Comparison of ENCODE assay signal across 1 mouse cellular context in the genomic region with DNA sequence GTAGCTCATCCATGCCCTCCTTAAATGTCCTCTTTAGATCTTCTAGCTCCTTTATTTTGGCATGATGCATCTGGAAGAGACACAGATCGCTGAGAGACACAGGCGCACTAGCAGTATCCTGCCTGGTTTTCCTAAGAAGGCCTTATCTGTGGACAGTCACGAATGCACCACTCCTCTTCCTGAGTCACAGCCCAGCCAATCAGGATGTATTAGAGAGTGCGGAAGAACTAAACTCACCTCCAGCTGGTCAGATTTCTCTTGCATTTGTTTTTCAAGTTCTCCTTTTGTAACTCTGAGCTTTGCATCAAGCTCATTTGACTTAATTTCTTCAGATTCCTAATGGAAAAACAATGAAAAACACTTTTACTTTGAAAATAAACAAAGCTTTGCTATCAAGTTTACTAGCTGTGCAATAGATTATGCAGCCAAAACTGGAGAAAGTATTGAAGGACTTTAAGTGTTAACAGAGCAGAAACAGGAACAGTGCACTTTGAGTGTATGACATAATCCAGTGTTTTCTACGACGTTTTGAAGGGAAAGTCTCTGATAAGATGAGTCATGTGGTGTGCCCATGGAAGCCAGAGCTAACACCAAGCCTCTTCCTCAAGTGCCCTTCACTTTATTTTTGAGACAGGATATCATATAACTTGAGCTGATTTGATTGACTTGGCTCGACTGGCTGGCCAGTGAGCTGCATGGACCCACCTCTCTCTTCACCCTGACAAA.
TF ChIP-seq lines count a peak whose summit lies in the region.

No protein-coding gene starts in this region.

TF ChIP-seq in MEL, 35 proteins besides CTCF, POLR2A, EP300 and RAD21 (continued from another document):
- TF ChIP-seq BHLHE40 (IDR thresholded peaks at IDR 0.05; ENCODE audit: borderline replicate concordance, low read depth, low read length) (peak; percentile 92), MAFK (IDR thresholded peaks at IDR 0.05; ENCODE audit: borderline replicate concordance, low read depth, low read length) (no peak), KAT2A (conservative IDR thresholded peaks at IDR 0.05; ENCODE audit: low read depth, low read length) (peak; percentile 11; the same call in 1 of the 2 replicates), ELF1 (IDR thresholded peaks at IDR 0.05; ENCODE audit: low read depth, low read length) (peak; percentile 84), HCFC1 (IDR thresholded peaks at IDR 0.05; ENCODE audit: low read depth, low read length) (peak; percentile 53; the same call in 1 of the 2 replicates), TCF12 (IDR thresholded peaks at IDR 0.05; ENCODE audit: low read depth, low read length) (peak; percentile 72), TAL1 (IDR thresholded peaks at IDR 0.05; ENCODE audit: low read length) (peak; percentile 27; the same call in 1 of the 2 replicates), GATA1 (IDR thresholded peaks at IDR 0.05; ENCODE audit: low read depth, low read length) (peak; percentile 88), ZC3H11A (IDR thresholded peaks at IDR 0.05; ENCODE audit: low read depth, low read length) (peak; percentile 11; the same call in 1 of the 2 replicates), NRF1 (IDR thresholded peaks at IDR 0.05; ENCODE audit: insufficient read depth, low read depth, low read length, poor library complexity, severe bottlenecking) (peak; percentile 19; the same call in 1 of the 2 replicates), MYC (IDR thresholded peaks at IDR 0.05; ENCODE audit: low read depth, low read length) (peak; percentile 12; the same call in 1 of the 2 replicates), TBP (IDR thresholded peaks at IDR 0.05; ENCODE audit: low read depth, low read length) (peak; percentile 78)
TF ChIP-seq in MEL: peak in this region for 23.
